Mouse (Mus musculus): Measurements from ENCODE around the gene Mast4.

Mast4 gene

DNA sequence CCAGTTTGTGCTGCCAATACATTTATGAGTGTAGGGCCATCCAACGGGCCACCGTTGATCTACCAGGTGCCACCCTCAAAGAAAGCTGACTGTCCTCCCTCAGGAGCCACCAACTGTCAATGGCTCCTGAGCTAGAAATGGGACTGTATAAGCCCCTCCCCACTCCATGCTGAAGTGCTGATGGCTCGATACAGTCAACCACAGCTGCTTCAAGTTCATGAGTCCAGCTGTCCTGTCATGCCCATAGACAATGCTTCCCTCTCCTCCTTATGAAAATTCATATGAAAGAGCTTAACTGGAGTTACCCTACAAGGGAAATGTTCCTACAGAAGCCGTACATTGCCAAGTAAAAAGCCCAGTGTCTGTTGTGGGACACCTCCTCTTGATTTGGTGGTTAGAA lies 93.2 kb downstream of the Mast4 start:
- DNase-seq (ENCODE audit: low spot score in 2 of 2) = no peak

DNA sequence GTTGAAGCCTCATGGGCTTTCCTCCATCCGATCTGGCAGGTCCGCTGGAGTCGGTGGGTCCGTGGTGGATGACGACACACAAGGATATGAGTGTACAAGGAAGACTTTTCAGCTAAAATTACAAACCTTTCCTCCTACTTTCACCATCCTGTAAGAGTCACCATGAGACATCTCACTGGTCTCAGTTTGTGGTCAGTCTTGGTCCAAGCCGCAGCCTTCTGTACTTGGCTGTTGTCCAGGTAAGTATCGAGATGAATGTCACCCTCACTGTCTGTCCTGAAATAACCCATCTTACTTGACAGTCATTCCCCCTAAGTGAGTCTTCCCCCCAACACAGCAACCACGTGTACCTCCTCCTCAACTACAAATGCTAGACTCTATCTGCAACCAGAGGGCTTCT lies 94.6 kb downstream of the Mast4 start:
- no peak for DNase-seq (ENCODE audit: low spot score in 2 of 2)

DNA sequence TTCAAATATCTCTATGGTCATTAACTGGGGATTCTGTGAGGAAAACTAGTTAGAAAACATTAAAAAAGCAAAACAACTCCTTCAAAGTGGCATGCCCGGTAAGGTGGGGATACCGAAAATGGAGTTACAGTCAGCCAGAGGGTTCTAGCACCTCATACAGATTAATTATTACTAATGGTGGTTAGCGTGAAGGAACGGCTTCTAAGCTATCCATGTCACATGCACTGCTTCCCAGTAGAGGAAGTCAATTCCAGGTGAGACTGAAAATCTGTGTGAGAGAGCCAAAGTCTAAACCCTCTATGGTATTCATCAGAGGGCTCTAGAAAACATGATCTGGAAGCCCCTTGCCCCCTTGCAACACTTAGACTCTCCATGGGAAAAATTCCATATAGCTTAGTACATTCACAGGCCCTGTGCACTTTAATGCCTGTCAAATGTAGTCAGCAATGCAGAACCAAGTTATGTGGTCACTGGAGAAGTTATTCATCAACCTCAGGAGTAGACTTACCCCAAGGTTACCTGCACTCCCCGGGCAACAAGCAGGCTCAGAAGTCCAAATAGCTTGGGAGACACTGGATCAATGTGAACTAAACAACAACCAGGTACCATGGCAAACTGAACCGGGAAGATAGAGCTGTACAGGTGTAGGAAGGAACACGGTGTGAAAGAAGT lies 96.1 kb downstream of the Mast4 start:
- DNase-seq (ENCODE audit: low spot score in 2 of 2) = no peak

DNA sequence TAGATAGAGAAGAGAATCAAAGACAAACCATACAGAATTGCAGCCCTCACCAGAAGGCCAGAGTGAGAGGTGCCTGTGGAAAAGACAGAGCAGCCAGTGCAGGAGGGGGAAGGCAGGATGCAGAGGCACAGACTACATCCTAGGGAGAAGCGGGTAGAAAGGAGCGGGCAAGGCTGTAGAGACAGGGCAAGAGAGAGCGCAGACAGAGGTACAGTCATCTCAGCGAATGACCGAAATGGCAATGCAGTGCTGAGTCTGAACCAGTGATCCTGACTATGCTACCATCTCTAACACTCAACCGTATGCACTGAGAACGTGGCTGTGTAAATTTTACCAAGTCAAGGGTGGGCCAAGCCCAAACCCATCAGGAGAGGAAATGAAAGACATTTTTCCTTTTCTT lies 102.1 kb downstream of the Mast4 start:
- DNase-seq (ENCODE audit: low spot score in 2 of 2) = no peak

DNA sequence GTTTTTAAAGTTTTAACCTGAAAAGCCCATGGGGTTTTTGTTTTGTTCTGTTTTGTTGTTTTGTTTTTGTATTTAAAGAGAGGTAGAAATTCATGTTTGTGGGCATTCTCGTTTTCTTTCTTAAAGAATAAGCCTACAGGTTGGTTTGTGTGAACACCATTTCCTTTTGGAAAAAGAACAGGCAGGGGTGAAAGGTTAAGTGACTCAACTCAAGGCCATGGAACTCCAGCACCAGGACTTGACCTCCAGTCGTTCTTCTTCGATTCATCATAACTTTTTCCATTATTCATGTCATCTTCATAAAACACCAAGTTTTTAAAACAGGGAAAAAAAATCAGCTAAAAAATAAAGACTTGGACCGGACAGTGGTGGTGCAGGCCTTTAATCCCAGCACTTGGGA lies 105.2 kb downstream of the Mast4 start:
- no peak for DNase-seq (ENCODE audit: low spot score in 2 of 2)

DNA sequence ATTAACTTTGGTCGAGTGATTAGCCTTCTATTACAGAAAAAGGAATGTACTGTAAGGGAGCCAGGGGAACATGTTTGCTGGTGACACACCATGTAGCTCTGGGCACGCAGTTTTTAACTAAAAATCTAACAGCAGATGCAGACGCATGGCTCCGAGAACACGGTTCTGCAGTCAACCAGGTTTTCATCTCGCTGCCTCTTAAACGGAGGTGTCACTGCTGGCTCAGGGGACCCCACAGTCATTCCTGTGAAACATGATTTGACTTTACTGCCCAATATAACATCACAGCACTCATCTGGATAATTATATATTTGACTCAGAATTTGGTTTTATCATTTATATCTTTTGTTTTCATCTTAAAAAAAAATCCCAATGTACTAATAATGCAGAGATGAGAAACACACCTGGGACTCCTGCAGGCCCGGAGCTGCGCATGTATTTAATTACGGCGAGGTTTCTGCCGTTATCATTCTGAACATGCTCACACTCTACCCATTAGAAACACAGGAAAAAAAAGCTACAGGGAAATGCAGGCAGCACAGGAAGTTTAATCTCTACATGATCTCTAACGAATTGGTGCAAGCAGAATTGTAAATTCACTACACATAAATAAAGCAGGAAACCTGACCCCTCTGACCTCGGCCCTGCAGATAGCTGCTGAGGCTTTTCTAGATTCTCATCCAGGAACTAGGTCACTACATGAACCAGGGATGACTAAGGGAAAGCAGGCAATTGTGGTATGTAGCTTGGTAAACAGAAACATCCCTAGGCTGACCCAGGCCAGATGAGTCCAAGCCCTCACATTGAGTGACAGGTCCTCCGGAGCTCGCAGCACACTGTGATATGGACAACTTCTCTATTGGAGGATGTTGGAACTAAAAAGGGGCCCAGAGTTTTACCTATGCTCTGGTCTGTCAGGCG lies 108.1 kb downstream of the Mast4 start:
- DNase-seq (ENCODE audit: low spot score in 2 of 2) = no peak

DNA sequence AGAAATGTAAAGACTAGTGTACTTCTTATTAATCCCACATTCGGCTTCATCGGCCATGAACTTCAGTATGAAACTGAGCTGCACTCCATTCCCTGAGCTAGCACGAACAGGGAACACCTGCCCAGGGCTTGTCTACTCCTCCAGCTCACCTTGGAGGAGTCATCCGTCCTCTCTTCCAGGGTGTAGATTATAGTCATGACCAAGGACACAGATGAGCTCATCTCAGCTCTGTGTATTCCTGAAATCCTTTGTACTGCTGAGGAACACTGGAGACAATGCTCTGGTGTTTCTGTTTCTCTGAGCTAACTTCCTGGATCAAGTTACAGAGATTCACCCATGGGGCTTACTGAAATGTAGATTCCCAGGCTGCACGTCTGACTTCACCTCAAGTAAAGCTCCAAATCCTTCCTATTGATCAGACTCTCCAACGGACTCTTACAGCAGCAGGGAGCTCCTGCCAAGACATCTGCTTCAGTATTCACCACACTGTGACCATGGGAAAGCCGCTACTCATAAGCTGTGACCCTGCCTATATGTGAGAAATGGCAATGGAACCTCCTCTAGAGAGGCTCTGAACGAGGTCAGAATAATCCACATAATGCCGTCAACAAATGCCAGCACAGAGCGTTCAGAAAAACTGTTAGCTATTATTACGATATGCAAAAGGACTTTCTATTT lies 108.9 kb downstream of the Mast4 start:
- no peak for DNase-seq (ENCODE audit: low spot score in 2 of 2)

DNA sequence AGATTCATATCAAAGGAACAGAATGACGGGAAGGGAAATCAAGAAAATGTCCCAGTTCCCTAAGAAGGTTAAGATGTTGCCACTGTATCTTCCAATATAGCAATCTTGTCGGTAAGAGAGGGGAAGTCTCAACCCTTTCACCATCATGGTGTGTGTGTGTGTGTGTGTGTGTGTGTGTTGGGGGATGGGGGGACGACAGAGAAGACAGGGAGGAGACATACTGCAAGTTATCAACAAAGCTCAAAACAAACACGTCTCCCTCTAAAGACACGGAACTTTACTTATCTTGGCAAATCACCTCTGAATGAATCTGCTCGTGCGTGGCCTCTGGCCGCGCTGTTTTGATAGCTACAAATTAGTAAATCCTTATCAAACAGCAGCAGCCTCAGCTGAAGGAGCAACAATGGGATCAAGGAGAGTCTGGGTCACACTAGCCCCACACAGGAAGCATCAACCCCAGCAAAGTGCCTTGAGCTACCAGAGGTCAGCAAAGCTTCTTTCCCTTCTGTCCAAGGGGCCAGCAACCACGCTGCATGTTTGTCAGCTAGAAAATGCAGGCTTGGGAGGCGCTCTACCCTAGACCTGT lies 113.7 kb downstream of the Mast4 start:
- no peak for DNase-seq (ENCODE audit: low spot score in 2 of 2)

DNA sequence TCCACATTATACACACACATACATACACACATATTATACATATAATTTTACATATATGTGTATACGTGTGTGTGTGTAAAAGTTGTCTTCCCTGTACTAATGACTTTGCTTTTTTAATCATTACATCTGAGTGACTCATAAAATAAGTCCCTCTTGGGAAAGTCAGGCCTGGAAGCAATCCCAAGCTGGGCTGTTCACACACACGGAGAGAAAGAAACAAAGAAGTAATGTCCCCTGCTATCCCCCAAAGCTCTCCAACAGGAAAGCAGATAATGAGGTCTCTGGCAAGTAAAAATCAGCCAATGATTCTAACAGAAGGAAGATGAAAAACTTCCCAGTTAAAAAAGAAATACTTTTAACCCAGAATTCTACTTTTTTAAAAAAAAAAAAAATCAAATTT lies 114.3 kb downstream of the Mast4 start:
- no peak for DNase-seq (ENCODE audit: low spot score in 2 of 2)

DNA sequence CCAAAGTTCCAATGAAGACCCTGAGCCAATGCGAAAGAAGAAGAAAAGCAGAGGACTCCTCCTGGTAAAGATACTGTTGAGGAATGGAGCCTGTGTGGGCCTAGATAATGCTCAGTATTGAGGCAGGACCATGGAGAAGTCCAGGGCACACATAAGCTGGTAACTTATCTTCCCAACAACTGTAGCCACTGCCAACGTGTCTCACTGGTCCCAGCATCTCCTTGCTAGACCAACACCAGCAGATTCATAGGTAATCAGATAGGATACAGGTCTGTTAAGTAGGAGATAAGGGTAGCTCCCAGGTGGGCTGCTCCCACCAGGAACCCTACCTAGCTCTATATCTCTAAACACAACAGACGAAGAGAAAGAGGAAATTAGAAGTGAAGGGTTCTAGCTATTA lies 116.8 kb downstream of the Mast4 start:
- DNase-seq (ENCODE audit: low spot score in 2 of 2) = no peak

DNA sequence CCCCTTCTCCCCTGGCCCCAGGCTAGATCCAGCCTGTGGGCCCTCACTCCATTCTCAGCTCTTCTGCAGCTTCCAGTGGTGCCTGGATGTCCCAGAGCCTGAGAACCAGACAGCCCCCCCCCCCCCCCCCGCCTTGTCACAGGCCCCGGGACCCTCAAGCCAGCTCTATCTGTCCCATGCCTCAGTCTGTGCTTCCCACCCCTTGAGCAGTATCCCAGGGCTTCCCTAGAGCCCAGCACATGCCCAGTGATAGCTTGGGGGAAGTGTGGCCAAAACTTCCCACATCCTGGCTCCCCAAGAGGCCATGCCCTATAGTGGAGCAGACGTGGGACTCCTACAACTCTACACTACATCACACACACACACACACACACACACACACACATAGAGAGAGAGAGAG lies 119.8 kb downstream of the Mast4 start:
- no peak for DNase-seq (ENCODE audit: low spot score in 2 of 2)

DNA sequence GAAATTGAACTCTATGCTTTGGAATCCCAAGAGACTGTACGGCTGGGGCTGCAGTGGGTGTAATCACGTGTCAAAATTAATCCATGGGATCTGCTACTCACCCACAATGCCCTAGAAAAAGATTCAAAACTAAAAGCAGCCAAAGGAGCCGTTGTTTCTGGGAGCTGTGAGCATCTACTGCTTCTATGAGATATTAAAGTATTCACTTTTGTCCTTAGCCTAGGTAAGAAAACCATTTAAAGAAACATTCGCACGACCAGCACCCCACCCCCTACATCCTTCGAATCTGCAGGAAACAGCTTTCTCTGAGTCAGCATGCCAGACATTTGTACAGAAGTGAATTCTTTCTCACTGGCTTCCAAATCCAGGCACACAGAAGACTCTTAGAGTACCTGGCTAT lies 122.3 kb downstream of the Mast4 start:
- peak; percentile 39 to 50 for DNase-seq (ENCODE audit: low spot score in 2 of 2)

DNA sequence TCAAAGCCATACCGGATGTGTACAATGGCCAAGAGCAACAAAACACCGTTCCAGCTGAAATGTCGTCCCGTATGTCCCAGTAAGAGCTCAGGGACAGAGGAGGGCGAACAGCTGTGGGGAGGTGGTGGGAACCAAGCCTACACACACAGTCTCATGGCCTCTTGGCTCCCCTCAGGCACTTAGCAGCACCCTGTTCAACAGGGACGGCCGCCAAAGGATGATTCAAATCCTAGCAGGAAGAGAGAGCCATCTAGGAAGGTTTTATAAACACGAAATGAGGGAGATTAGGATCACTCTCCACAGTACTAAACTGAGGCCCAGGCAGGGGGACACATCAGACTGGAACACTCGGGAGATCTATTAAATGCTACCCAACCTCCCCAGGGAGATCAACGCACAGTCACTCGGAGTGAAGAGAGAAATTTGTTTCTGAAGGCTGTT lies 122.8 kb downstream of the Mast4 start:
- DNase-seq (ENCODE audit: low spot score in 2 of 2) = peak; percentile 31 to 44

DNA sequence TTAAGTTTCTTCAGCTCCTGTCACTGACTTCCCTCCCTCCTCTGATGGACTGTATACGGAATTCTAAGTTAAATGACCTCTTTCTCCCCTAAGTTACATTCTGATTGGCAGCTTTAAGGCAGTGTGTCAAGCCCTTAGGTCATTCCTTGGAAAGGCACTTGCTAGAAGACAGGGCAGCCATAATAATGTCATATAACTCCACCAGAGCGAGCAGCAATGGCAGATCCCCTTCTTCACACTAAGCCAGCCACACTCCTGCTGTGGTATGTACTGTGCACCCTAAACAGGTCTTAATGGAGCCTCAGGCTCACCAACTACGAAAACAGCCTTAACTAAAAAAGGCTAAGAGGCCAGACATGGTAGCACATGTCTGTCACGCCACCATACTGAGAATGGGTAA lies 123.6 kb downstream of the Mast4 start:
- no peak for DNase-seq (ENCODE audit: low spot score in 2 of 2)

DNA sequence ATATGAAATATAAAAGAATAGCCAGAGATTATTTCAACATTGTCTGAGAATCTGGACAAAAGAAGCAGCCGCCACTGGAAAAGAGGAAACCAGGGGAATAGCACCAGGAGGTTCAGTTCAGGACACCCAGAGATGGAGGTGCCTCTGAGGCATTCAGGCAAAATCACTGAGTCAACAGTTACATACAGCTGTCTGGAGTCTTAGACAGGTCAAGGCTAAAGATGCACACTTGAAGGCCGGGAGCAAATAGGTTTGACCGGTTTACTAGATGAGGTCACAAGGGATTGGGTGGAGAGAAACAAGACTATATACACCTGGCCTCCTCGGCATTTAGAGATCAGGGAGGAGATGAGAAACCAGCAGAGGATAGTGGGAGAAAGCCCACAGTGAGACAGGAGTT lies 127.1 kb downstream of the Mast4 start:
- no peak for DNase-seq (ENCODE audit: low spot score in 2 of 2)

DNA sequence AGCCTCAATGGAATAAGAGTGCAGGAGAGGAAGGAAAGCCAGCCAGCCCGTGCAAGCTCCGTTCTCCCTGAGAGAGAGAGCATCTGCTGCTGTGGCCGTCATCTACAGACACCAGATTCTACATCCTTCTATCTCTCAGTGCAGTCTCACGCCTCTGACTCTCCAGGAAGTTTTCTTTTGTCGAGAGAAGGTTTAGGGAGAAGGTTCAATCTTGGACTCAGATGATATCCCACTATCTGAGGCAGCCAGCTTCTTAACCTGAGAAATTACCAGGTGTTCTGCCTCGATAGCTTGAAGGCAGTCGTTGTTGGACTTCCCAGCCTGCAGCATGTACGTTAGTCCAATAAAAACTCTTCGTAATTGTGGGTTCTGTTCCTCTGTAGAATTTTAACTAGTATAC lies 127.7 kb downstream of the Mast4 start:
- DNase-seq (ENCODE audit: low spot score in 2 of 2) = no peak

DNA sequence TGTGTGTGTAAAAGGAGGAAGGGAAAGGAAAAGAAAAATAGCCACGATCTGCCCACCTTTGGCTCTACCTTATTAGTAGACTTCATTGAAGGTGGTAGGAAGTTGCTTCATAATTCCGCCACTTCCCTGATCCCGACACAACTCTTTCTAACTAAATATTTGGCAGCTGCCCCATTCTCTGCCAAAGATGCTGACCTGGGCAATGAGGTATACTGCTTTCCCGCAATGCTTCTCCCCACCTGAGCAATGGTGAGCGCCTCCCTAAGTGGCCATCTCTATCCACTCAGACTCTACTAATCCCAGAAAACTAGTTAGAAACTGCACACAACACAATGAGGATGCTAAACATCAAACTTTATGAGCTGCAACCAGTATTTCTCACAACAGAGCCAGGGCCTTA lies 129.1 kb downstream of the Mast4 start:
- no peak for DNase-seq (ENCODE audit: low spot score in 2 of 2)

DNA sequence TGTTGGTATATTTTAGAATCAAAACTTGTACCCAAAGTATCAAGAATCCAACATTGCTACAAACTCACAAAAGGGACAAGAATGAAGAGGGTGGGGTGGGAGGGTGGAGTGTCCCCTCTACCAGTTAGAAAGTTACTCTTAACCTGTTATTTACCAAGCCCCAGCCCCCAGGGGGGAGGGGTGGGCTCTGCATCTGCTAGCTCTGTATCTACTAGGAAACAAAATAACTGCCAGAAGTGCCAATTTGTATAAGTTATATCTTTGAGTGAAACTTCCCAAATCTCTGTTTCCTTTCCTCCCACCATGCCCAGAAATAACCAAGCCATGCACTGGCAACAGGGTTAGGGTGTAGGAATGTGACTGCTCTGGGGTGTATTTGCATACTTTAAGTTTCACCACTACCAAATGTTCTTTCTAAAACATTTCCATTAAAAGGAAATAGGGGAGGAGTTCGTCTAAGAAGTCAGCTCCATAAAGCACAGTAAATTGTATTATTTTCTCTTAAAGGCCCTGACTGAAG lies 130.9 kb downstream of the Mast4 start:
- DNase-seq (ENCODE audit: low spot score in 2 of 2) = no peak

DNA sequence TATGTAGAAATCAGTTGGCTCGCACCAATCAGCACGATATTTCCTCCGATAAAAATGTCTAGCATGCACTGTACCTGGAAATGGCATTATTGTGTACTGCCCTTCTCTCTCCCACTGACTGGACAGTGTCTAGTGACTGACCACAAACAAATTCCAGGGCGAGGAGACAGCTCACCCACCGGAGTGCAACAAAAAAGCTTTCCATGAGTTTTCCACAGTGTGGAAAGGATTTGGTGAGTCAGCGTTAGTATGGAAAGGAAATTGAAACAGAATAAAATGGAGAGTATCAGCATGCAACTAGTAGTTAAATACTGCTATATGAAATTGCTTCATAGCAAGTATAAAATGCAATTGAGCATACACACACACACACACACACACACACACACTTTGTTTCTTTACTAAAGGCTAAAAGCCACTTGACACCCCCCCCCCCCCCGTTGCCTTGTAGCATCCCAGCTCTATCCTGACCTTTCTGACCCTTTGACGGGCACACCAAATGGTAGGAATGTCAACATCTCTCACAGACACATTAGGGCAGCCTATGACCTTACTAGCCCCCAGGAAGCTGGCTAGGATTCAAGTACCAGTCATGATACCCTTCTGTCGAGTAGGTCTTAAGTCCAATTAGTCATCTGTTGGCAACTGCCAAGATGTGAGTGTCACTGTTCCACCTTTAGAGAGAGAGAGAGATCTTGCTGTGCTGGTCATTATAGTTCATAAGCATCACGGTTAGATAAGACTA lies 133.1 kb downstream of the Mast4 start:
- DNase-seq (ENCODE audit: low spot score in 2 of 2) = no peak

DNA sequence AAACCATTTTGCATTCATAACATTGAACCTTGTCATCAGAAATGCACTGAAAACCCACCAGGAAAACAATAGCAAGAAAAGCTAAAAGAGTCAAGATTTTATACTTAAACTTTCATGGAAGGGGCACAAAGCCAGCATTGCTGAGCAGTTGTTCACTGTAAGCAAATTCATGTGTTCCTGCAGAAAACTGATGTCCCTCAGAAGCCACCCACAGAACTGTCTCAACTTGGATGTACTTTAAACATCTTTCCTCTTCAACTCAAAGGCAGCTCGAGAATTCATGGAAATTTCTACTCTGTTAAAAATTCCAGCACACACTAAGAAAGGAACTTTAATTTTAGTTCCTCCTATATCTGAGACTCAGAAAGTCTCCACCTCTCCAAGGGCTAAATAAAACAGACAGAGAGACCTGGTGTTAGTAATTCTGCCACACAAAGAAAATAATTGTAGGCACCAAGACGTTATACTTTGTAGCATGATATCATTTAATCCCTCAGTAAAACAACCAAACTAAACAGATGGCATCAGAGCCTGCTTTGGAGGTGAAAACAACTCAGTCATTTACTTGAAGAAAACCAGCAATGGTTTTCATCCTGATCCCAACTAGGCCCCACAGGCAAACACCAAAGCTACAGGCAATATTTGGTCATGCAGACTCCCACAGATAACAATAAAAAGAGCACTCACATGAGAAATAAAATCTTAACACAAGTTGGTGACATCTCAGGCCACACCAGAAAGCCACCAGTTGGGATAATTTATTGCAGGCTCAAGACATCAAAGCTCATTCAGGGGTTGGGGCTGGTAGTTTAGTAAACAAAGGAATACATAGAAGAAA lies 134.3 kb downstream of the Mast4 start:
- no peak for DNase-seq (ENCODE audit: low spot score in 2 of 2)

All from right cerebral cortex, adult 2 months (tissue).